Mouse (Mus musculus) right cerebral cortex, adult 2 months (tissue): ENCODE data around the gene Tnpo1.
"Not testable (repeated sequence)": the region's sequence is repeated elsewhere in the genome, so short reads cannot be mapped to it uniquely, and the experiment has no call there.

ENCODE experiments used
- DNase-seq, 2 experiments: peaks; one replicate each; pipeline ENCODE4 v3.0.0; 2021 to 2022; ENCODE audit warnings: low spot score in 2 of 2

Tnpo1 gene

GRCm38 (mm10) chr13:98889211-98889610 lies 37.0 kb downstream of the Tnpo1 start:
- DNase-seq = no peak

- DNase-seq = no peak
These were observed 42.4 kb downstream of the Tnpo1 start for GRCm38 (mm10) chr13:98883774-98884173.

GRCm38 (mm10) chr13:98881991-98882390 lies 44.2 kb downstream of the Tnpo1 start:
- no peak for DNase-seq

GRCm38 (mm10) chr13:98880336-98880735 lies 45.8 kb downstream of the Tnpo1 start:
- no peak for DNase-seq

GRCm38 (mm10) chr13:98879422-98879821 lies 46.8 kb downstream of the Tnpo1 start:
- DNase-seq = no peak

GRCm38 (mm10) chr13:98877165-98877564 lies 49.0 kb downstream of the Tnpo1 start:
- DNase-seq = no peak

- DNase-seq = no peak
These were observed 51.5 kb downstream of the Tnpo1 start for GRCm38 (mm10) chr13:98874727-98875126.

- no peak for DNase-seq
These were observed 53.8 kb downstream of the Tnpo1 start for GRCm38 (mm10) chr13:98872273-98872847.

GRCm38 (mm10) chr13:98871263-98871662 lies 54.9 kb downstream of the Tnpo1 start:
- no peak for DNase-seq

GRCm38 (mm10) chr13:98868236-98868923 lies 57.8 kb downstream of the Tnpo1 start:
- no peak for DNase-seq

- peak; percentile 57 to 62 for DNase-seq
These were observed 58.4 kb downstream of the Tnpo1 start for GRCm38 (mm10) chr13:98867810-98868209.

GRCm38 (mm10) chr13:98855291-98855690 lies 70.9 kb downstream of the Tnpo1 start:
- DNase-seq = no peak

GRCm38 (mm10) chr13:98845794-98846193 lies 80.4 kb downstream of the Tnpo1 start:
- no peak for DNase-seq

GRCm38 (mm10) chr13:98836423-98837088 lies 89.6 kb downstream of the Tnpo1 start:
- no peak for DNase-seq

GRCm38 (mm10) chr13:98835740-98836139 lies 90.4 kb downstream of the Tnpo1 start:
- DNase-seq = no peak

GRCm38 (mm10) chr13:98834723-98835122 lies 91.5 kb downstream of the Tnpo1 start:
- no peak for DNase-seq

- DNase-seq = no peak
These were observed 92.0 kb downstream of the Tnpo1 start for GRCm38 (mm10) chr13:98834199-98834598.

GRCm38 (mm10) chr13:98832451-98833450 lies 93.4 kb downstream of the Tnpo1 start:
- no peak for DNase-seq

- not testable (repeated sequence) for DNase-seq
These were observed 97.2 kb downstream of the Tnpo1 start for GRCm38 (mm10) chr13:98829026-98829425.

- no peak for DNase-seq
These were observed 100.6 kb downstream of the Tnpo1 start for GRCm38 (mm10) chr13:98825574-98825973.

- DNase-seq = no peak
These were observed 107.1 kb downstream of the Tnpo1 start for GRCm38 (mm10) chr13:98819094-98819493.

- no peak for DNase-seq
These were observed 108.0 kb downstream of the Tnpo1 start for GRCm38 (mm10) chr13:98818205-98818604.
